Mouse (Mus musculus): ENCODE measurements at regions not wholly inside any gene's neighbourhood (a gene's known extent, or its start where the extent isn't known, plus 50 kb on each side); places are given as distances from the start of the nearest gene placed in this dataset.

GRCm38 (mm10) chr1:144317560-144317959 is 68.5 kb upstream of the Rgs1 start:
- DNase-seq (ENCODE audit: low read depth) = no peak

GRCm38 (mm10) chr1:144316251-144316650 is 67.2 kb upstream of the Rgs1 start:
- DNase-seq (ENCODE audit: low read depth) = no peak

- DNase-seq (ENCODE audit: low read depth) = no peak
Observed at GRCm38 (mm10) chr1:144314382-144314781, 65.3 kb upstream of the Rgs1 start.

- DNase-seq (ENCODE audit: low read depth) = no peak
Observed at GRCm38 (mm10) chr1:144313318-144313717, 64.3 kb upstream of the Rgs1 start.

- no peak for DNase-seq (ENCODE audit: low read depth)
Observed at GRCm38 (mm10) chr1:144309901-144310300, 60.9 kb upstream of the Rgs1 start.

- no peak for DNase-seq (ENCODE audit: low read depth)
Observed at GRCm38 (mm10) chr1:144308313-144308712, 59.3 kb upstream of the Rgs1 start.

- no peak for DNase-seq (ENCODE audit: low read depth)
Observed at GRCm38 (mm10) chr1:144307854-144308285, 58.8 kb upstream of the Rgs1 start.

- DNase-seq (ENCODE audit: low read depth) = no peak
Observed at GRCm38 (mm10) chr1:144307017-144307853, 58.2 kb upstream of the Rgs1 start.

- DNase-seq (ENCODE audit: low read depth) = peak; percentile 31
Observed at GRCm38 (mm10) chr1:144306284-144306683, 57.2 kb upstream of the Rgs1 start.

- no peak for DNase-seq (ENCODE audit: low read depth)
Observed at GRCm38 (mm10) chr1:144300670-144301069, 51.6 kb upstream of the Rgs1 start.
